Mouse (Mus musculus) bone marrow, adult 2 months (tissue): ENCODE results near the gene Sycp3. TPM values are rescaled to one million over a fixed set of nuclear protein-coding genes. Genes with fewer than 3 reads are reported as not detected.
"Not testable (repeated sequence)": the region's sequence is repeated elsewhere in the genome, so short reads cannot be mapped to it uniquely, and the experiment has no call there.

ENCODE experiments used
- H3K27ac ChIP-seq: fragments of 200-500 bp; 2 replicates; pipeline ENCODE4 v1.5.1; 2012; ENCODE audit warnings: low read depth, mild to moderate bottlenecking, control low read depth, inconsistent platforms, low read length; ENCODE audit not compliant: control insufficient read depth, poor library complexity, insufficient read depth
- H3K4me1 ChIP-seq: fragments of 200-500 bp; 2 replicates; pipeline ENCODE4 v1.6.1; 2011; ENCODE audit warnings: low read length; ENCODE audit not compliant: control insufficient read depth, insufficient read depth
- H3K4me3 ChIP-seq: fragments of 200-500 bp; replicated peaks from 2 replicates; pipeline ENCODE3; 2011; ENCODE audit warnings: mild to moderate bottlenecking, low read depth, low read length, control low read depth; ENCODE audit not compliant: control insufficient read depth
- CTCF ChIP-seq: fragments of 200-500 bp; IDR thresholded peaks from 2 replicates; pipeline ENCODE4 v1.5.1; 2011; ENCODE audit warnings: low read length, control low read depth; ENCODE audit not compliant: control insufficient read depth, insufficient read depth
- POLR2A ChIP-seq: fragments of 200-500 bp; IDR thresholded peaks from 2 replicates; pipeline ENCODE4 v1.6.1; 2011; ENCODE audit warnings: low read depth, mild to moderate bottlenecking, control low read depth, low read length, borderline replicate concordance; ENCODE audit not compliant: control insufficient read depth
- WGBS: fragments of 180-500 bp; shearing (Covaris S2); methylation state at CpG from one replicate; pipeline ENCODE4 v1.1.7; 2018; 5-methylcytosine and 5-hydroxymethylcytosine counted together
- polyA plus RNA-seq: library from polyadenylated mRNA; stranded (reverse); fragments of >200 nt; gene quantifications from 2 replicates; pipeline ENCODE4 v1.2.4, GENCODE M21; 2011; ENCODE audit warnings: low replicate concordance; ENCODE audit not compliant: missing spikeins, insufficient read depth, insufficient read length

The Sycp3 gene
- polyA plus RNA-seq, 1 experiment = not detected

DNA sequence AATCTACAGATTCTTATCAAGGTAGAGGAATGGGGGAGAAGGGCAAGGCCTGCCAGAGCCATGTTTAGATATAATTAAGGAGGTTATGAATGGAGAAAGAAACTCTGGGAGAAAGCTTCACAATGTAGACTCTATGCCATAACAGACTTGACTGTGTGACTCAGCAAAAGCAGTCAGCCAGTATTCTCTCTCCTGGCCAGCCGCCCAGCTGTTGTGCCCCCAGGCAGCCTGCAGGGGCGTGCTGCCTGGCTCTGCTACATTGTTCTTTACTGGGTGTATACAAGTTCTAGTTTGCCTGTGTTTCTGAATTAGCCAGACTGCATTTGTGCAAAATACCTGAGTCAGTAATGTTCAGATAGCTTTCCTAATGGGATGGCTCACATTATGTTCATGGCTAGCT, 55.1 kb downstream of the Sycp3 start:
- Histone ChIP-seq H3K4me1 (no peaks in the 10 kb centered on the region), H3K4me3 (no peak overlapping the region), H3K27ac (no peak overlapping the region)
- WGBS = 19% methylated on average over 2 of the region's 2 CpGs
- TF ChIP-seq CTCF (peak; percentile 26; the same call in 1 of the 2 replicates), POLR2A (no peak)

DNA sequence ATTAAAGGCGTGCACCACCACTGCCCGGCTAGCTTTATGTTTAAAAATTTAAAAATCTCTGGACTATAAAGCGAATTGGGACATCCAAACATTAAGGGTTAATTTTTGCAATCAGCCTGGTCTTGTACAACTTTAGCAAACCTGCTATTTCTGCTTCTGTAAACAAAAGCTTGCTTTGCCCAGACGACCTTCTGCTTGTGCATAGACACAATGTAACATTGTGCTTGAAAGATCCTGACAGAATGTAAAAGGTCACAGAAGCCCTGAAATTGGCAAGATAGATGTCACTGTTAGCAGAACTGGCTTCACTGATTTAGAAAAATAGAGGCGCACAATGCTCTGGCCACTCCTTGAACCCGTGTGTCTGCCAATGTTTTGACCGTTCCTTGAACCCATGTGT, 55.7 kb downstream of the Sycp3 start:
- not testable (repeated sequence) for H3K4me3 ChIP-seq, H3K27ac ChIP-seq
- 78% methylated on average over 7 of the region's 7 CpGs for WGBS

GRCm38 (mm10) chr10:88522795-88523194, 63.4 kb downstream of the Sycp3 start:
- TF ChIP-seq POLR2A (no peak), CTCF (no peak)
- 84% methylated on average over 8 of the region's 8 CpGs for WGBS
- no peaks in the 10 kb centered on the region for H3K4me1 ChIP-seq
- no peak overlapping the region for H3K27ac ChIP-seq
- no peak overlapping the region for H3K4me3 ChIP-seq

More for the DNA sequence above, 55.7 kb downstream of the Sycp3 start:
- not testable (repeated sequence) for H3K4me1 ChIP-seq

Other genes starting within 250 kb of the Sycp3 start
- gene Dram1, start 80.5 kb upstream of the Sycp3 start, polyA plus RNA-seq = 4.0 and 8.4 TPM in 2 replicates
- gene Gnptab, start 80.4 kb upstream of the Sycp3 start, polyA plus RNA-seq = 6.1 and 12.9 TPM in 2 replicates
- gene Chpt1, start 44.5 kb downstream of the Sycp3 start, polyA plus RNA-seq = 11.2 and 21.9 TPM in 2 replicates
- gene Mybpc1, start 145.6 kb downstream of the Sycp3 start, polyA plus RNA-seq = 1.5 and 1.6 TPM in 2 replicates
- 21.7 and 35.9 TPM in 2 replicates for gene Spic, start 225.4 kb downstream of the Sycp3 start, polyA plus RNA-seq